Mouse (Mus musculus): ENCODE results near the gene Nmnat2. TPM values are rescaled to one million over a fixed set of nuclear protein-coding genes. Genes with fewer than 3 reads are reported as not detected.
A peak's percentile ranks its signal among the peaks of the same experiment; 100 is the strongest.

The Nmnat2 gene
- polyA plus RNA-seq, 1 experiment from 2014 or later = 5.3 TPM

GRCm38 (mm10) chr1:153101327-153101880 is 146.6 kb downstream of the Nmnat2 start:
- ATAC-seq (ENCODE audit: low read depth) (peak; percentile 19; the same call in 1 of the 2 replicates), DNase-seq (ENCODE audit: low spot score) (peak; percentile 61)
- Histone ChIP-seq H3K36me3 (ENCODE audit: control insufficient read depth, insufficient read depth, low read length) (no peaks in the 10 kb centered on the region), H3K27me3 (replicated peaks; ENCODE audit: control insufficient read depth, insufficient read depth, low read length) (no peaks in the 10 kb centered on the region), H3K9me3 (ENCODE audit: control insufficient read depth, low read length) (no peaks in the 10 kb centered on the region), H3K4me1 (ENCODE audit: control insufficient read depth, insufficient read depth, low read length) (peaks cover 6% of the 10 kb centered on the region; the same call in 1 of the 2 replicates), H3K9ac (ENCODE audit: low read depth, low read length) (no peak overlapping the region), H3K4me2 (ENCODE audit: low read depth, low read length) (peak overlapping the region; percentile 27), H3K27ac (replicated peaks; ENCODE audit: low read depth, low read length) (peak overlapping the region; percentile 59; the same call in 1 of the 2 replicates), H3K4me3 (ENCODE audit: low read depth, low read length) (no peak overlapping the region)
- 27% methylated on average over 9 of the region's 9 CpGs for WGBS

GRCm38 (mm10) chr1:153102296-153103185 is 147.7 kb downstream of the Nmnat2 start:
- no peak overlapping the region for H3K27ac ChIP-seq (replicated peaks; ENCODE audit: low read depth, low read length)
- no peak for ATAC-seq (ENCODE audit: low read depth)
- DNase-seq (ENCODE audit: low spot score) = peak; percentile 37
- no peak overlapping the region for H3K4me3 ChIP-seq (ENCODE audit: low read depth, low read length)
- no peaks in the 10 kb centered on the region for H3K27me3 ChIP-seq (replicated peaks; ENCODE audit: control insufficient read depth, insufficient read depth, low read length)
- 90% methylated on average over 17 of the region's 17 CpGs for WGBS
- peaks cover 6% of the 10 kb centered on the region; the same call in 1 of the 2 replicates for H3K4me1 ChIP-seq (ENCODE audit: control insufficient read depth, insufficient read depth, low read length)
- H3K9ac ChIP-seq (ENCODE audit: low read depth, low read length) = no peak overlapping the region
- H3K4me2 ChIP-seq (ENCODE audit: low read depth, low read length) = no peak overlapping the region
- no peaks in the 10 kb centered on the region for H3K9me3 ChIP-seq (ENCODE audit: control insufficient read depth, low read length)
- H3K36me3 ChIP-seq (ENCODE audit: control insufficient read depth, insufficient read depth, low read length) = no peaks in the 10 kb centered on the region

GRCm38 (mm10) chr1:153103186-153103554 is 148.4 kb downstream of the Nmnat2 start:
- WGBS = 97% methylated on average over 8 of the region's 8 CpGs

GRCm38 (mm10) chr1:153104804-153105203 is 150.0 kb downstream of the Nmnat2 start:
- Histone ChIP-seq H3K4me1 (ENCODE audit: control insufficient read depth, insufficient read depth, low read length) (peaks cover 6% of the 10 kb centered on the region; the same call in 1 of the 2 replicates), H3K27ac (replicated peaks; ENCODE audit: low read depth, low read length) (no peak overlapping the region), H3K36me3 (ENCODE audit: control insufficient read depth, insufficient read depth, low read length) (no peaks in the 10 kb centered on the region), H3K27me3 (replicated peaks; ENCODE audit: control insufficient read depth, insufficient read depth, low read length) (no peaks in the 10 kb centered on the region), H3K9ac (ENCODE audit: low read depth, low read length) (no peak overlapping the region), H3K4me3 (ENCODE audit: low read depth, low read length) (no peak overlapping the region), H3K4me2 (ENCODE audit: low read depth, low read length) (no peak overlapping the region), H3K9me3 (ENCODE audit: control insufficient read depth, low read length) (no peaks in the 10 kb centered on the region)
- no peak for DNase-seq (ENCODE audit: low spot score)
- ATAC-seq (ENCODE audit: low read depth) = no peak
- 67% methylated on average over 11 of the region's 12 CpGs for WGBS

More at GRCm38 (mm10) chr1:153103186-153103554, 148.4 kb downstream of the Nmnat2 start:
- H3K9me3 ChIP-seq (ENCODE audit: control insufficient read depth, low read length) = no peaks in the 10 kb centered on the region
- no peak overlapping the region for H3K4me3 ChIP-seq (ENCODE audit: low read depth, low read length)
- DNase-seq (ENCODE audit: low spot score) (no peak), ATAC-seq (ENCODE audit: low read depth) (no peak)
- H3K9ac ChIP-seq (ENCODE audit: low read depth, low read length) = no peak overlapping the region
- H3K36me3 ChIP-seq (ENCODE audit: control insufficient read depth, insufficient read depth, low read length) = no peaks in the 10 kb centered on the region
- no peak overlapping the region for H3K4me2 ChIP-seq (ENCODE audit: low read depth, low read length)
- H3K27me3 ChIP-seq (replicated peaks; ENCODE audit: control insufficient read depth, insufficient read depth, low read length) = no peaks in the 10 kb centered on the region
- peaks cover 6% of the 10 kb centered on the region; the same call in 1 of the 2 replicates for H3K4me1 ChIP-seq (ENCODE audit: control insufficient read depth, insufficient read depth, low read length)
- no peak overlapping the region for H3K27ac ChIP-seq (replicated peaks; ENCODE audit: low read depth, low read length)

- H3K9me3 ChIP-seq (ENCODE audit: control insufficient read depth, low read length) = no peaks in the 10 kb centered on the region
- H3K27me3 ChIP-seq (replicated peaks; ENCODE audit: control insufficient read depth, insufficient read depth, low read length) = no peaks in the 10 kb centered on the region
- ATAC-seq (ENCODE audit: low read depth) (peak; percentile 67), DNase-seq (ENCODE audit: low spot score) (peak; percentile 80)
- H3K27ac ChIP-seq (replicated peaks; ENCODE audit: low read depth, low read length) = no peak overlapping the region
- H3K4me2 ChIP-seq (ENCODE audit: low read depth, low read length) = no peak overlapping the region
- H3K9ac ChIP-seq (ENCODE audit: low read depth, low read length) = no peak overlapping the region
- WGBS = 22% methylated on average over 7 of the region's 7 CpGs
- no peaks in the 10 kb centered on the region for H3K4me1 ChIP-seq (ENCODE audit: control insufficient read depth, insufficient read depth, low read length)
- H3K4me3 ChIP-seq (ENCODE audit: low read depth, low read length) = no peak overlapping the region
- H3K36me3 ChIP-seq (ENCODE audit: control insufficient read depth, insufficient read depth, low read length) = no peaks in the 10 kb centered on the region
Observed at GRCm38 (mm10) chr1:153107866-153108265, 153.1 kb downstream of the Nmnat2 start.

GRCm38 (mm10) chr1:153109346-153109745 is 154.6 kb downstream of the Nmnat2 start:
- ATAC-seq (ENCODE audit: low read depth) (no peak), DNase-seq (ENCODE audit: low spot score) (no peak)
- Histone ChIP-seq H3K4me1 (ENCODE audit: control insufficient read depth, insufficient read depth, low read length) (no peaks in the 10 kb centered on the region), H3K4me3 (ENCODE audit: low read depth, low read length) (no peak overlapping the region), H3K36me3 (ENCODE audit: control insufficient read depth, insufficient read depth, low read length) (no peaks in the 10 kb centered on the region), H3K27me3 (replicated peaks; ENCODE audit: control insufficient read depth, insufficient read depth, low read length) (no peaks in the 10 kb centered on the region), H3K4me2 (ENCODE audit: low read depth, low read length) (no peak overlapping the region), H3K9me3 (ENCODE audit: control insufficient read depth, low read length) (no peaks in the 10 kb centered on the region), H3K9ac (ENCODE audit: low read depth, low read length) (no peak overlapping the region), H3K27ac (replicated peaks; ENCODE audit: low read depth, low read length) (no peak overlapping the region)
- WGBS = 75% methylated on average over 5 of the region's 5 CpGs

GRCm38 (mm10) chr1:153109836-153110235 is 155.0 kb downstream of the Nmnat2 start:
- Histone ChIP-seq H3K4me3 (ENCODE audit: low read depth, low read length) (no peak overlapping the region), H3K4me2 (ENCODE audit: low read depth, low read length) (no peak overlapping the region)
- WGBS = 50% methylated on average over 3 of the region's 3 CpGs

GRCm38 (mm10) chr1:153111596-153111995 is 156.8 kb downstream of the Nmnat2 start:
- H3K4me2 ChIP-seq (ENCODE audit: low read depth, low read length) = no peak overlapping the region
- no peak for ATAC-seq (ENCODE audit: low read depth)
- H3K36me3 ChIP-seq (ENCODE audit: control insufficient read depth, insufficient read depth, low read length) = no peaks in the 10 kb centered on the region
- H3K27ac ChIP-seq (replicated peaks; ENCODE audit: low read depth, low read length) = no peak overlapping the region
- WGBS = 72% methylated on average over 4 of the region's 4 CpGs
- no peaks in the 10 kb centered on the region for H3K27me3 ChIP-seq (replicated peaks; ENCODE audit: control insufficient read depth, insufficient read depth, low read length)
- no peaks in the 10 kb centered on the region for H3K4me1 ChIP-seq (ENCODE audit: control insufficient read depth, insufficient read depth, low read length)
- no peaks in the 10 kb centered on the region for H3K9me3 ChIP-seq (ENCODE audit: control insufficient read depth, low read length)
- no peak for DNase-seq (ENCODE audit: low spot score)
- H3K4me3 ChIP-seq (ENCODE audit: low read depth, low read length) = no peak overlapping the region
- no peak overlapping the region for H3K9ac ChIP-seq (ENCODE audit: low read depth, low read length)

More at GRCm38 (mm10) chr1:153109836-153110235, 155.0 kb downstream of the Nmnat2 start:
- Histone ChIP-seq H3K27me3 (replicated peaks; ENCODE audit: control insufficient read depth, insufficient read depth, low read length) (no peaks in the 10 kb centered on the region), H3K27ac (replicated peaks; ENCODE audit: low read depth, low read length) (no peak overlapping the region), H3K36me3 (ENCODE audit: control insufficient read depth, insufficient read depth, low read length) (no peaks in the 10 kb centered on the region), H3K9me3 (ENCODE audit: control insufficient read depth, low read length) (no peaks in the 10 kb centered on the region), H3K4me1 (ENCODE audit: control insufficient read depth, insufficient read depth, low read length) (no peaks in the 10 kb centered on the region), H3K9ac (ENCODE audit: low read depth, low read length) (no peak overlapping the region)
- no peak for DNase-seq (ENCODE audit: low spot score)
- ATAC-seq (ENCODE audit: low read depth) = no peak

All from embryonic facial prominence, embryonic 14.5 days (tissue).